Mouse (Mus musculus): ENCODE data around the gene Ppp1r2.

DNA sequence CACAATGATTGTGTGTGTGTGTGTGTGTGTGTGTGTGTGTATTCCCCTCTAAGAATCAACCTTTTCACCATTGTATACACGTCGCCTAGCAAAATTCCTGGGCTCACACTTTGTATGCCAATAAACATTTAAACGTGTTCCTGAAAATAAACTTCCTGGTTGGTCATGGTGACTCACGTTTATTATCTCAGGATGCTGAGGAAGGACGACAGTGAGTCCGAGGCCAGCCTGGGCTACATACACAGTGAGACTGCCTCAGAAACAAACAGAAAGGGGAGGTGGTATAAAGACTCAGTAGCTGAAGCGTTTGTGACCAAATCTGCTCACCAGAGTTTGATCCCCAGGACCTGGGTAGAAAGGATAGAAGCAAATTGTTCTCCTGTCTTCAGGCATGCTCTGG lies 27.6 kb downstream of the Ppp1r2 start:
- TF ChIP-seq CTCF (IDR thresholded peaks at IDR 0.05; ENCODE audit: low read depth, low read length) (no peak), POLR2A (IDR thresholded peaks at IDR 0.05; ENCODE audit: extremely low read depth, insufficient read depth, low read length) (no peak)
